Mouse (Mus musculus): Measurements from ENCODE around the gene Dusp19. TPM values are rescaled to one million over a fixed set of nuclear protein-coding genes. Genes with fewer than 3 reads are reported as not detected.

Dusp19 gene
- 15.1 and 17.1 TPM in 2 replicates for polyA plus RNA-seq (2015; fragmentation: Nextera tagmentation; extraction: Ambion mirVana)

DNA sequence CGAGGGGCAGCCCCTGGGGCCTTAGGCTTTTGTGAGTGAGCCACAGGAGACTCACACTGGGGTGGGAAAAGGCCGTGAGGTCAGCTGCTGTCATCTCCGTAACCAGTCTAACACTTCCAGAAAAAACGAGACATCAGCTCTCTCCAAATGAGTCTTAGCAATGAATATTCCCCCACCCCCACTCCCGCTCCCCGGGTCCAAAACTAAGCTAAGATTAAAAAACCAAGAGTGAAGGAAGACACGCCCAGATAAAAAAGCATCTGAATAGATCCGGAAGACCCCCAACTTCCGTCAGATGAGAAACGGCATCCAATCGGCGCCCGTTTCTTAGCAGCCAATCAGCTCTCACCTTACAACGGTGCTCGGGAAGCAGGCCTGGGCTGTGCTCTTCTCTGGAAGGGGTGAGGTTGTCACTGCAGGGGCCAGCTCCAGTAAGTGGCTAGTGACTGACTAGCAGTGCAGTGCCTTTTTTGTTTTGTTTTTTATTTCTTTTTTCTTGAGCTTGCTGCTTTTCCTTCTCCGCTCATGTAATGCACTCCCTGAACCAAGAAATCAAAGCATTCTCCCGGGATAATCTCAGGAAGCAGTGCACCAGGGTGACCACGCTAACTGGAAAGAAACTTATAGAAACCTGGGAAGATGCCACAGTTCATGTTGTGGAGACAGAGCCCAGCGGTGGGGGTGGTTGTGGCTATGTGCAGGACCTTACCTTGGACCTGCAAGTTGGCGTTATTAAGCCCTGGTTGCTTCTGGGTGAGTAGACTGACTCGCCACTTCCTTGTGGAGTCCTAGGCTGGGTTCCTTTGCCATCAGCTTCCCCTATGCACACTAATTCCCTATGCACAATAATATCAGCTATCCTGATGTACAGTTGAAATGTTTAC lies at the start of gene Dusp19, which contains the start of gene Nup35:
Gene Dusp19 (plus strand): TSS at position 192 of the 884 bp plus-strand sequence.
Gene Nup35 (plus strand): TSS at position 383 of the 884 bp plus-strand sequence.
- Histone ChIP-seq H3K4me3 (replicated peaks) (peak within 1 kb of the TSS; percentile 63), H3K27me3 (replicated peaks) (no peaks in the 10 kb centered on the region), H3K9ac (peak within 1 kb of the TSS; percentile 61), H3K27ac (peak within 1 kb of the TSS; percentile 55; the same call in 1 of the 2 replicates), H3K9me3 (no peaks in the 10 kb centered on the region), H3K4me2 (peak within 1 kb of the TSS; percentile 69), H3K36me3 (no peaks in the 10 kb centered on the region), H3K4me1 (0 out of 2 replicates have a peak, but pooled peaks cover 4% of the 10 kb centered on the region)
- WGBS: under 1% methylated on average over 21 of the region's 21 CpGs
- ATAC-seq (ENCODE audit: insufficient read depth, low FRiP score, low read depth): peak; percentile 99

DNA sequence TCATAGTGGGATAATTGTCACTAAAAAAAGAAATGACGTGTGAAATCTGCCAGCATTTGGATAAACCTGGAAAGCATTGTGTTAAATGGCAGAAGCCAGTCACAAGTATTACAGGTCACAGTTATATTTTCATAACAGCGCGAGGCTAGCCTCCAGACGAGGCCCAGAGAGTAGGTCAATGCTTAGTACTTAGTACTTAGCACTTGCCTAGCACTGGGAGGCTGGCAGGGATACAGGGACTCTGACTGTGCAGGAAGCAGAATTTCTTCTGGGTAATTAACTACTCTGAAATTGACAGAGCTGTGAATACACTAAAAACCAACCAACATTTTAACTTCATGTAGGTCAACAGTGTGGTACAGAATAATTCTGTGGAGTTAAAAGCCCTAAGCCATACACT lies 49.4 kb upstream of the Dusp19 start:
- H3K36me3 ChIP-seq: no peaks in the 10 kb centered on the region
- H3K27ac ChIP-seq: no peak overlapping the region
- no peaks in the 10 kb centered on the region for H3K9me3 ChIP-seq
- H3K4me1 ChIP-seq: no peaks in the 10 kb centered on the region
- no peak overlapping the region for H3K4me3 ChIP-seq (replicated peaks)
- H3K4me2 ChIP-seq: no peak overlapping the region
- ATAC-seq (ENCODE audit: insufficient read depth, low FRiP score, low read depth): no peak
- H3K9ac ChIP-seq: no peak overlapping the region
- H3K27me3 ChIP-seq (replicated peaks): no peaks in the 10 kb centered on the region
- WGBS: 88% methylated on average over 4 of the region's 4 CpGs

- no peak for ATAC-seq (ENCODE audit: insufficient read depth, low FRiP score, low read depth)
- Histone ChIP-seq H3K4me2 (no peak overlapping the region), H3K9ac (no peak overlapping the region), H3K36me3 (no peaks in the 10 kb centered on the region), H3K4me1 (no peaks in the 10 kb centered on the region), H3K9me3 (no peaks in the 10 kb centered on the region), H3K27ac (no peak overlapping the region), H3K4me3 (replicated peaks) (no peak overlapping the region), H3K27me3 (replicated peaks) (no peaks in the 10 kb centered on the region)
- 71% methylated on average over 4 of the region's 4 CpGs for WGBS
Observed at GRCm38 (mm10) chr2:80570656-80571055, 46.2 kb upstream of the Dusp19 start.

GRCm38 (mm10) chr2:80577286-80577685 lies 39.6 kb upstream of the Dusp19 start:
- Histone ChIP-seq H3K9ac (no peak overlapping the region), H3K27ac (no peak overlapping the region), H3K36me3 (no peaks in the 10 kb centered on the region), H3K4me2 (no peak overlapping the region), H3K9me3 (no peaks in the 10 kb centered on the region), H3K27me3 (replicated peaks) (no peaks in the 10 kb centered on the region), H3K4me1 (peaks cover 11% of the 10 kb centered on the region; the same call in 1 of the 2 replicates), H3K4me3 (replicated peaks) (no peak overlapping the region)
- 94% methylated on average over 1 of the region's 1 CpGs for WGBS
- ATAC-seq (ENCODE audit: insufficient read depth, low FRiP score, low read depth): no peak

GRCm38 (mm10) chr2:80579253-80579891 lies 37.5 kb upstream of the Dusp19 start:
- Histone ChIP-seq H3K27me3 (replicated peaks) (no peaks in the 10 kb centered on the region), H3K9ac (no peak overlapping the region), H3K36me3 (no peaks in the 10 kb centered on the region), H3K4me3 (replicated peaks) (peak overlapping the region; percentile 24), H3K27ac (no peak overlapping the region; the same call in 1 of the 2 replicates), H3K9me3 (no peaks in the 10 kb centered on the region), H3K4me1 (peaks cover 11% of the 10 kb centered on the region; the same call in 1 of the 2 replicates), H3K4me2 (peak overlapping the region; percentile 56)
- WGBS: 24% methylated on average over 6 of the region's 6 CpGs
- ATAC-seq (ENCODE audit: insufficient read depth, low FRiP score, low read depth): no peak

DNA sequence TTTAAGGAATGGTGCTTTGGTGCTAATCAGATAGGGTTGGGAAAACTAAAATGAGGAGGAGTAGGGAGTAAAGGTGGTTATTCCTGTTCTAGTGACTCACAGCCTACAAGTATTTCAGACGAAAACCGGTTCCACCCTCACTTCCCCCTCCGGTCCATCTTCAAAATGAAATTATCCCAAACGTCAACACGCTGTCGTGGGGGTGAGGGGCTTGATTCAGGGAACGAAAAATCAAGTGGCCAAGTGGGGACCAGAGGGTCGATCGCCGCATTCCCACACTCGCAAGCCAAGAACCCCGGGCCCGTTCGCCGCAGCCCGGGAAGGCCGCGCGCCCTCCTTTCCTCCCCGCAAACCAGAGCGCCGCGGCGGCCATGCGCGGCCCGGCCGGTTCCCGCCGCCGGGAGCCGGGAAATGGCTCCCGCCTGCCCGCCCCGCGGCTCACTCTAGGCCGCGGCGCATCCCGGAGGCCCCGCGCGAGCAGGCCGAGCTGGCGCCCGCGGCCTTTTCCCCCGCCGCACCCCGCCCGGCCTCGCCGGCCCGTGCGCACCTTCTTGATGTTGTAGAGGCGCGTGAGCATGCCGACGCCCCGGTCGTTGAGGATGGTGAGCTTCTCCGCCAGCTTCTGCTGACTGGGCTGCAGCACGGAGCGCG lies 36.4 kb upstream of the Dusp19 start:
- under 1% methylated on average over 53 of the region's 65 CpGs for WGBS
- H3K4me3 ChIP-seq (replicated peaks): peak overlapping the region; percentile 89
- peak; percentile 67 for ATAC-seq (ENCODE audit: insufficient read depth, low FRiP score, low read depth)
- no peaks in the 10 kb centered on the region for H3K36me3 ChIP-seq
- H3K4me1 ChIP-seq: peaks cover 11% of the 10 kb centered on the region; the same call in 1 of the 2 replicates
- peak overlapping the region; percentile 99 for H3K27ac ChIP-seq
- H3K4me2 ChIP-seq: peak overlapping the region; percentile 56
- H3K9me3 ChIP-seq: no peaks in the 10 kb centered on the region
- H3K27me3 ChIP-seq (replicated peaks): no peaks in the 10 kb centered on the region
- H3K9ac ChIP-seq: peak overlapping the region; percentile 95

DNA sequence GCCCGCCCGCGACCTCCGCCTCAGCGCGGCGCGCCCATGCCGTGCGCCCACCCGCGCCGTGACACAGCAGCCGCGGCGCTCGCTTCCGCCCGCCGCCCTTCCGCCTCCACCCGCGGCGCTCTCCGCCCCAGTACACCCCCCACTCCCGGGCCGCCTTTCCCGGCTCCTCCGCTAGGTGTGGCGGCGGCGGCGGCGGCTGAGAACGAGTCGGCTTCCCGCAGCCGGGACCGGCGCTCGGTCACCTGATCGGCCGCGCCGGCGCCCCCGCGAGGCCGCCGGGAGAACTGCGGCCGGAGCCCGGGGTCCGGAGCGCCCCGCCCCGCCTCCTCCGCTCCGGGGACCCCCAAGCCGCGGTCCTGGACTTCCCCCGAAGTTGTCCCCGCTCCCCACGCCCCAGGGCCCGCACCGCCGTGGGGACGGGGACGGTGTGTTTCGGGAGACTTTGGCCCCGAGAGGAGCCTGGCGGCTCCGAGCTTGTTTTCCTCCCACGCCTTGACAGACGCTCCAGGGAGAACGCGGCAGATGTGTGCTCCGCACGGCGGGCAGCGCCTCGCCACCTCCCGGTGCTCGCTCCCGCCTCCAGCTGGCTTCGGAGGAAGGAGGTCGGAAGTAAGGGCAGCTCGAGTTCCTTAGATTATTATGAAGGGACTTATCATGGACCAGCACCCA lies 35.7 kb upstream of the Dusp19 start, which contains the start of gene Nckap1:
Gene Nckap1 (minus strand): TSS at position 338 of the 669 bp plus-strand sequence.
- Histone ChIP-seq H3K4me2 (peak within 1 kb of the TSS; percentile 56), H3K27me3 (replicated peaks) (no peaks in the 10 kb centered on the region), H3K4me3 (replicated peaks) (peak within 1 kb of the TSS; percentile 89), H3K9ac (peak within 1 kb of the TSS; percentile 95), H3K4me1 (peaks cover 11% of the 10 kb centered on the region; the same call in 1 of the 2 replicates), H3K9me3 (no peaks in the 10 kb centered on the region), H3K36me3 (no peaks in the 10 kb centered on the region), H3K27ac (peak within 1 kb of the TSS; percentile 99)
- peak; percentile 95 for ATAC-seq (ENCODE audit: insufficient read depth, low FRiP score, low read depth)
- WGBS: under 1% methylated on average over 58 of the region's 88 CpGs

DNA sequence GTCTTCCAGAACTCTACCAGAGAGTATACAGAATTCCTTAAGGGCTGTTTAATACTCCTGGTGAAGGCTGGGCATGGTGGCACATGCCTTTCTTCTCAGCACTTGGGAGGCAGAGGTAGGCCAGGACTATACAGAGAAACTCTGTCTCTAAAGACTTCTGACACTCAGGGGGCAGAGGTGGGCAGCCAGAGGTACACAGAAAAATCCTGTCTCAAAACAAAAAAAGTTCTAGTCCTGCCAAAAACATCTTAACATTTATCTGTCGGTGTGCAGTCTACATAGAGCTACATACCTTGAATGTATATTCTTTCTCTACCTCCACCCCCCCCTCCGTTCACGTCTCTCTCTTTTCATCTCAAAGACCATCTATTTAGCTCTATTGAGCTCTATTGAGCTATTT lies 34.5 kb upstream of the Dusp19 start:
- no peak for ATAC-seq (ENCODE audit: insufficient read depth, low FRiP score, low read depth)
- no peaks in the 10 kb centered on the region for H3K9me3 ChIP-seq
- no peak overlapping the region for H3K9ac ChIP-seq
- WGBS: 80% methylated on average over 3 of the region's 3 CpGs
- peaks cover 11% of the 10 kb centered on the region; the same call in 1 of the 2 replicates for H3K4me1 ChIP-seq
- H3K27ac ChIP-seq: no peak overlapping the region
- H3K27me3 ChIP-seq (replicated peaks): no peaks in the 10 kb centered on the region
- no peaks in the 10 kb centered on the region for H3K36me3 ChIP-seq
- H3K4me3 ChIP-seq (replicated peaks): no peak overlapping the region
- H3K4me2 ChIP-seq: no peak overlapping the region

- no peak for ATAC-seq (ENCODE audit: insufficient read depth, low FRiP score, low read depth)
- Histone ChIP-seq H3K4me2 (no peak overlapping the region), H3K27me3 (replicated peaks) (no peaks in the 10 kb centered on the region), H3K27ac (no peak overlapping the region), H3K9me3 (no peaks in the 10 kb centered on the region), H3K36me3 (no peaks in the 10 kb centered on the region), H3K9ac (no peak overlapping the region), H3K4me3 (replicated peaks) (no peak overlapping the region), H3K4me1 (no peaks in the 10 kb centered on the region)
- 75% methylated on average over 4 of the region's 4 CpGs for WGBS
Observed at GRCm38 (mm10) chr2:80594215-80594918, 22.5 kb upstream of the Dusp19 start.

GRCm38 (mm10) chr2:80596960-80597359 lies 19.9 kb upstream of the Dusp19 start:
- no peak overlapping the region for H3K9ac ChIP-seq
- WGBS: 70% methylated on average over 5 of the region's 5 CpGs
- no peak overlapping the region for H3K4me3 ChIP-seq (replicated peaks)
- no peak overlapping the region for H3K27ac ChIP-seq
- no peak for ATAC-seq (ENCODE audit: insufficient read depth, low FRiP score, low read depth)
- no peaks in the 10 kb centered on the region for H3K4me1 ChIP-seq
- H3K4me2 ChIP-seq: no peak overlapping the region
- no peaks in the 10 kb centered on the region for H3K27me3 ChIP-seq (replicated peaks)
- no peaks in the 10 kb centered on the region for H3K9me3 ChIP-seq
- no peaks in the 10 kb centered on the region for H3K36me3 ChIP-seq

- H3K4me1 ChIP-seq: no peaks in the 10 kb centered on the region
- no peak overlapping the region for H3K4me3 ChIP-seq (replicated peaks)
- no peak overlapping the region for H3K9ac ChIP-seq
- H3K27ac ChIP-seq: no peak overlapping the region
- H3K36me3 ChIP-seq: no peaks in the 10 kb centered on the region
- H3K4me2 ChIP-seq: no peak overlapping the region
- WGBS: 87% methylated on average over 3 of the region's 3 CpGs
- ATAC-seq (ENCODE audit: insufficient read depth, low FRiP score, low read depth): no peak
- H3K27me3 ChIP-seq (replicated peaks): no peaks in the 10 kb centered on the region
- no peaks in the 10 kb centered on the region for H3K9me3 ChIP-seq
Observed at GRCm38 (mm10) chr2:80599850-80600249, 17.0 kb upstream of the Dusp19 start.
